Mouse (Mus musculus): ENCODE data around the gene Pla2g10. TPM values are rescaled to one million over a fixed set of nuclear protein-coding genes. Genes with fewer than 3 reads are reported as not detected.

Pla2g10 gene
- polyA plus RNA-seq, 1 experiment from 2014 or later: not detected

DNA sequence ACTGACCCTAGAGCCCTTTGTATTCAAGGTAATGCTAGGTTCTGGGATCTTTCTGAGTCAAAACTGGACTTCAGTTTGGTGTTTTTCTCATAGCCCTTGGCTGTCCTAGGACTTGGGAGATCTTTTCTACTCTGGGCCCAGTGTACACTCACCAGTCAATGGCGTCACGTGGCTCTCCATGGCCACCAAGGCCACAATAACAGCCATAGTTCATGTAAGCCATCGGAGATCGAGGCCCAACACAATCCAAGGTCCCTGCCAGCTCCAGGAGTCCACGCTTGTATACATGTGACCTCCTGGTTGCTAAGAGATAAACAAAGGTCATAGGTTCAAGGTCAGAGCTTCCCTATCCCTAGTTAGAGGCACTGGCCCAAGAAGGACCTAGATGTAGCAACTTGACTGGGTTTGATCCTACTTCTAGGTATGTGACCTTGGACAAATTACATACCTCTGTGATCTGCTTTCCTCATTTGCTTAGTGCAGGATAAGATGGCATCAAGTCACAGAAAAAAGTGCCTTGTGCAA is 2.9 kb downstream of the Pla2g10 start:
- Histone ChIP-seq H3K4me3 (replicated peaks) (no peak overlapping the region), H3K27me3 (peaks cover 5% of the 10 kb centered on the region; the same call in 1 of the 2 replicates), H3K9ac (no peak overlapping the region), H3K27ac (replicated peaks) (no peak overlapping the region), H3K9me3 (replicated peaks) (no peaks in the 10 kb centered on the region), H3K4me2 (no peak overlapping the region), H3K36me3 (replicated peaks) (no peaks in the 10 kb centered on the region), H3K4me1 (replicated peaks) (0 out of 2 replicates have a peak, but pooled peaks cover 7% of the 10 kb centered on the region)
- 66% methylated on average over 5 of the region's 5 CpGs for WGBS (ENCODE audit: insufficient replicate concordance)
- no peak for ATAC-seq (ENCODE audit: insufficient read depth)

DNA sequence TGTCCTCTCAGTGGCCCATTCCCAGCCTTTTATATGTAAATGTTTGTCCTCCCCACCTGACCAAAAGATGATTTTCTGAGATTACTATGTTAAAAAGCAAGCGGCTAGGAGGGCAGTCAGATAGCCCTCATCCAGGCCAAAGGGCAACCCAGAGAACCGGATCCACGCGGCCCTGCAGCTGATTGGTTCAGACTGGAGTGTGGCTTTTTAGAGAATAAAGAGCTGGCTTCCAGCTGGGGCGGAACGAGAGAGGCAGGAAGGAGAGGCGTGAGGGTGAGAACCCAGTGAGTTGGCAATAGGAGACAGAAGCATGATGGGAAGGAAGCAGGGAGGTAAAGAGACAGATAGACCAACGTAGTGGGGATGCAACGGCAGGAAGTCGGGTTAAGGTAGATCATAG is 7.8 kb downstream of the Pla2g10 start:
- no peak for ATAC-seq (ENCODE audit: insufficient read depth)
- Histone ChIP-seq H3K9ac (no peak overlapping the region), H3K4me1 (replicated peaks) (0 out of 2 replicates have a peak, but pooled peaks cover 4% of the 10 kb centered on the region), H3K4me2 (no peak overlapping the region), H3K9me3 (replicated peaks) (no peaks in the 10 kb centered on the region), H3K4me3 (replicated peaks) (no peak overlapping the region), H3K27ac (replicated peaks) (no peak overlapping the region), H3K27me3 (no peaks in the 10 kb centered on the region), H3K36me3 (replicated peaks) (no peaks in the 10 kb centered on the region)
- 31% methylated on average over 10 of the region's 10 CpGs for WGBS (ENCODE audit: insufficient replicate concordance)

DNA sequence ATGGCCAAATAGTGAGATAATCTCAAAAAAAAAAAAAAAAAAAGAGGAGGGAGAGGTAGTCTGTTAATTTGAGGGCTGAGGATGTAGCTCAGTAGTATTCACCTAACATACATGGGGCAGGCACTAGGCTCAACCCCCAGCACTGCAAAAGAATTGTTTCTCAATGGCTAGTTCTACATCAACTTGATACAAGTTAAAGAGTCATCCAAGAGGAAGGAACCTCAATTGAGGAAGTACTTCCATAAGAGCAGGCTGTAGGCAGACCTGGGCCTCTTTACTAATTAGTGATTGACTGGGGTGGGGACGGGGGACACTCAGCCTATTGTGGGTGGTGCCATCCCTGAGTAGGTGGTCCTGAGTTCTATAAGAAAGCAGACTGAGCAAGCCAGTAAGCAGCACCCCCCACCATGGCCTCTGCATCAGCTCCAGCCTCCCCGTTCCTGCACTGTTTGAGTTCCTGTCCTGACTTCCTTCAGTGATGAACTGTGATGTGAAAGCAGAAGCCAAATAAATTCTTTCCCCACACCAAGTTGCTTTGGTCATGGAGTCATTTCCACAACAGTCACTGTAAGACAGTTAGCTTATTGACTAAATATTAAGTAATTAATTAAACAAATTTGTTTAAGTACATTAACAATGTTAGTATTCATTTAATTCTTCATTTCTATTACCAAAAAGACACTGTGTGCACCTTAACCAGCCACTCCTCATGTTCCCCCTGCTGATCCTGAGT is 13.8 kb downstream of the Pla2g10 start:
- H3K27ac ChIP-seq (replicated peaks): no peak overlapping the region
- WGBS (ENCODE audit: insufficient replicate concordance): 39% methylated on average over 2 of the region's 2 CpGs
- no peak overlapping the region for H3K4me3 ChIP-seq (replicated peaks)
- ATAC-seq (ENCODE audit: insufficient read depth): no peak
- H3K36me3 ChIP-seq (replicated peaks): no peaks in the 10 kb centered on the region
- no peak overlapping the region for H3K4me2 ChIP-seq
- no peak overlapping the region for H3K9ac ChIP-seq
- H3K27me3 ChIP-seq: no peaks in the 10 kb centered on the region
- no peaks in the 10 kb centered on the region for H3K9me3 ChIP-seq (replicated peaks)
- no peaks in the 10 kb centered on the region for H3K4me1 ChIP-seq (replicated peaks)

DNA sequence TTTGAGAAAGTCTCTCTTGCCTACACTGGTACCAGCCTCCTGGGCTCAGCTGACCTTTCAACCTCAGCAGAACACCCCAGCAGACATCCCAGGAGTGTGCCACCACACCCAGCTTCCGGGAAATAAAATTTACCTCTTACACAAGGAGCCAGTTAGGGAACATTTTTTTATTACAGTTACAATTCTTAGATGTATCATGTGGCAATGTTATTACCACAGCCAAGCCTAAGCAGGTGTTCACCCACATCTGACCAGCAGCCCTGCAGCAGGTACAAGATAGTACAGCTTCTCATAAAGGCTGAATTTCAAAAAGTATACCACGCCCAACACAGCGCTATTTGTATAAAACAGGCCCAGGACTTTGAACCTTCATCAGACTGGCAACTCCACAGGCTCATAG is 15.9 kb downstream of the Pla2g10 start:
- Histone ChIP-seq H3K9ac (no peak overlapping the region), H3K4me1 (replicated peaks) (no peaks in the 10 kb centered on the region), H3K36me3 (replicated peaks) (no peaks in the 10 kb centered on the region), H3K4me2 (no peak overlapping the region), H3K9me3 (replicated peaks) (no peaks in the 10 kb centered on the region), H3K27me3 (no peaks in the 10 kb centered on the region), H3K4me3 (replicated peaks) (no peak overlapping the region), H3K27ac (replicated peaks) (no peak overlapping the region)
- 66% methylated on average over 3 of the region's 3 CpGs for WGBS (ENCODE audit: insufficient replicate concordance)
- ATAC-seq (ENCODE audit: insufficient read depth): no peak

DNA sequence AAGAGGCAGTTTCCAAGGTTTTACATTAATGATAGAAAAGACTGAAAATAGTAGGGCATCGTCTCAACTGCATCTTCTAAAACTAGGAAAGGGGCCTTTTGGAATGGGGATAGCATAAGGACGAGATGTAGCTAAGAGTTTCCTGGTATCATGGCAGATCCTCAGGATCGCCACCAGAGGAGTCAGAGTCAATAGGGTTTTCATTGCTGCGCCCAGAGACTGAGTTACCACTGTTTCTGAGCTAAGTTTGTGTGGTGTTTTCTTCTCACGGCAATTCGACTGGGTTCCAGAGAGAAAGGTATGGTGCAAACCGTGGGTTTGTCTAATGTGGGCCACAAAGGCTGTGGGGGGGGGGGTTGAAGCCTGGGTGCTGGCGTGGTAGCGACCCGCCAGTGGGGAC is 26.1 kb downstream of the Pla2g10 start:
- Histone ChIP-seq H3K4me3 (replicated peaks) (no peak overlapping the region), H3K27me3 (no peaks in the 10 kb centered on the region), H3K9ac (no peak overlapping the region), H3K9me3 (replicated peaks) (no peaks in the 10 kb centered on the region), H3K4me1 (replicated peaks) (no peaks in the 10 kb centered on the region), H3K36me3 (replicated peaks) (peaks cover 39% of the 10 kb centered on the region), H3K27ac (replicated peaks) (no peak overlapping the region), H3K4me2 (no peak overlapping the region)
- ATAC-seq (ENCODE audit: insufficient read depth): no peak
- 80% methylated on average over 10 of the region's 10 CpGs for WGBS (ENCODE audit: insufficient replicate concordance)

DNA sequence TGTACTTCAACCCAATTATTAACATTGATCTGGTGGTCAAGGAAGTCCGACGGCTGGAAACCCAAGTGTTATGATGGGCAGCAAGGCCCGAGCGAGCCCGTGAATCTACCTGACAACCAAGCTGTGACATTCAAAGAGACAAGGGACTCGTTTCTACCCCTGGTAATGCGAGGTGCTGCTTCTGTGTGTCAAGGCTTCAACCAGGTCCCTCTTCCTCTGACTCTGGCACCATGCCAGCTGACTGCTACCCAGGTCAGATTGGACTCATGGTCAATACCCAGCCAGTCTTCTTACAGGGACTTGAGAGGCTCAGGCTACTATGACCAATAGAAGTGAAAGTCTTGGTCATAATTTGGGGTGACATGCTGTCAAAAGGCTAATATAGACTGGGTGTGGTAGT is 28.6 kb downstream of the Pla2g10 start:
- Histone ChIP-seq H3K9me3 (replicated peaks) (no peaks in the 10 kb centered on the region), H3K4me2 (no peak overlapping the region), H3K4me3 (replicated peaks) (no peak overlapping the region), H3K9ac (no peak overlapping the region), H3K27me3 (no peaks in the 10 kb centered on the region), H3K4me1 (replicated peaks) (no peaks in the 10 kb centered on the region), H3K36me3 (replicated peaks) (peaks cover 64% of the 10 kb centered on the region), H3K27ac (replicated peaks) (no peak overlapping the region)
- ATAC-seq (ENCODE audit: insufficient read depth): no peak
- WGBS (ENCODE audit: insufficient replicate concordance): 83% methylated on average over 7 of the region's 7 CpGs

DNA sequence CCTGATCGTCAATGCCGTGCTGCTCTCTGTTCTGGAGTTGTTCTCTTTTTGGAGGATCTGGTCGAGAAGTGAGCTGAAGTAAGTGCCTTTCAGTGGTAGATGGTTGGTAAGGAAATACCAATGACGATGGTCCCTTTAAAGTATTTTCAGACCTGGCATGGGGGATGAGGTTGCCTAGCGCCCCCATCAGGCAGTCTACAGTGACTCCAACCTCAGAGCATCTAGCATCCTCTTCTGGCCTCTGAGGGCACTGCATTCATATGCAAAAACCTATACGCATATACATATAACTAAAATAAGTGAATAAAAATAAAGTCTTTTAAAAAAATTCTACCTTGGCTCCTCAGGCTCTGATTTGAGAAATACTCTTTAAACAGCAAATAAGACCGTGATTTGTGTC is 31.8 kb downstream of the Pla2g10 start:
- no peaks in the 10 kb centered on the region for H3K27me3 ChIP-seq
- no peak overlapping the region for H3K4me3 ChIP-seq (replicated peaks)
- ATAC-seq (ENCODE audit: insufficient read depth): no peak
- no peak overlapping the region for H3K27ac ChIP-seq (replicated peaks)
- peaks cover 76% of the 10 kb centered on the region for H3K36me3 ChIP-seq (replicated peaks)
- H3K4me2 ChIP-seq: no peak overlapping the region
- 78% methylated on average over 7 of the region's 7 CpGs for WGBS (ENCODE audit: insufficient replicate concordance)
- no peaks in the 10 kb centered on the region for H3K4me1 ChIP-seq (replicated peaks)
- no peaks in the 10 kb centered on the region for H3K9me3 ChIP-seq (replicated peaks)
- no peak overlapping the region for H3K9ac ChIP-seq

DNA sequence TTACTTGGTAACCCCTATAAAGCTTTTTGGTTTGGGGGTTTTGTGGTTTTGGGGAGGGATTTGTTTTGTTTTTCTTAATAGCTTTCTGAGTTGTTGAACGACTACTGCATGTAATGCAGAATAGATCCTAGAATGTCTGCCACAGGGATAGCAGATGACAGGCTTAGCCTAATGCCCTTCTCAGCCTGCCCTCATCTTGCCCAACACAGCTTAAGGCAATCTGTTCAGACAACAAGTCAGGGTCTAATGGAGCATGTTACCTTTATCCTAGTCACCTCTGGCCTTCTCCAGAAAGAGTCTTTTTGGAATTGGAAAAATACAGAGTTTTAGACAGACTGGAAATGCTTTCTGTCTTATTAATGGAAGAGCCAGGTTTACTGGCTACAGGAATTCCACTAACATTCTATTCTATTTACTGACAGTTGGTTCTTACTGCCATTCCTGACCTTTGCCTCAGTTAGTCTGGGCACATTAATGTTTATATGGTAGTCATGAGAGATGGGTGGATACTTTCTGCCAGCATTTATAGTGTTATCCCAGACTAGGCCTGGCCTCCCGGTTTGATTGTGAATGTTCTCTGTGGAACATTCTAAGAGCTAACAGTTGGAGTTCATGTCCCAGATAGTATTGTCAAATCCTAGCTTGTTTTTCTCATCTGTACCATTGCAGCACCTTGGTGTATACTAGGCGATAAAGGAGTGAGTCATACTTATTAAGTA is 52.0 kb downstream of the Pla2g10 start:
- H3K27me3 ChIP-seq: no peaks in the 10 kb centered on the region
- H3K4me3 ChIP-seq (replicated peaks): no peak overlapping the region
- peaks cover 3% of the 10 kb centered on the region; the same call in 1 of the 2 replicates for H3K4me1 ChIP-seq (replicated peaks)
- peaks cover 25% of the 10 kb centered on the region for H3K36me3 ChIP-seq (replicated peaks)
- no peak overlapping the region for H3K4me2 ChIP-seq
- 66% methylated on average over 3 of the region's 3 CpGs for WGBS (ENCODE audit: insufficient replicate concordance)
- H3K9me3 ChIP-seq (replicated peaks): no peaks in the 10 kb centered on the region
- no peak for ATAC-seq (ENCODE audit: insufficient read depth)
- H3K27ac ChIP-seq (replicated peaks): no peak overlapping the region
- no peak overlapping the region for H3K9ac ChIP-seq

DNA sequence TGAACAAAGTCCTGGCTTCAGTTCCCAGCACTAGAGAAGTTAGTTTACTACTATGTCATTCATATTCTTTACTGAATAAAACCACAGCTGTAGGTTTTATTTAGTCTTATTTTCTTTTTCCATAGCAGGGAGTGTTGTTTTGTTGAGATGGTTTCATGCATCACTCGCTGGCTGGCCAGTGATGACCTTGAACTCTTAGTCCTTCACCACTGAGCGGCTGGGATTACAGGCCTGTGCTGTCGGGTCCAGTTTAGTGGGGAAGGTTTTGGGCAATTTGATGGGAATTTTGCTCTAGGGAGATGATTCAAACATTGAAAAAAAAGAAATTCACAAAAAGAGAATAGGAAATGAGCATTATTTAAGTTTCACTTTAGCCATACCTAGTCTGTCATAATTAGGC is 56.3 kb downstream of the Pla2g10 start:
- H3K4me3 ChIP-seq (replicated peaks): no peak overlapping the region
- H3K4me1 ChIP-seq (replicated peaks): peaks cover 21% of the 10 kb centered on the region
- H3K36me3 ChIP-seq (replicated peaks): peaks cover 22% of the 10 kb centered on the region
- no peaks in the 10 kb centered on the region for H3K9me3 ChIP-seq (replicated peaks)
- no peaks in the 10 kb centered on the region for H3K27me3 ChIP-seq
- H3K27ac ChIP-seq (replicated peaks): no peak overlapping the region
- WGBS (ENCODE audit: insufficient replicate concordance): 71% methylated on average over 3 of the region's 3 CpGs
- H3K4me2 ChIP-seq: no peak overlapping the region
- no peak for ATAC-seq (ENCODE audit: insufficient read depth)
- no peak overlapping the region for H3K9ac ChIP-seq

DNA sequence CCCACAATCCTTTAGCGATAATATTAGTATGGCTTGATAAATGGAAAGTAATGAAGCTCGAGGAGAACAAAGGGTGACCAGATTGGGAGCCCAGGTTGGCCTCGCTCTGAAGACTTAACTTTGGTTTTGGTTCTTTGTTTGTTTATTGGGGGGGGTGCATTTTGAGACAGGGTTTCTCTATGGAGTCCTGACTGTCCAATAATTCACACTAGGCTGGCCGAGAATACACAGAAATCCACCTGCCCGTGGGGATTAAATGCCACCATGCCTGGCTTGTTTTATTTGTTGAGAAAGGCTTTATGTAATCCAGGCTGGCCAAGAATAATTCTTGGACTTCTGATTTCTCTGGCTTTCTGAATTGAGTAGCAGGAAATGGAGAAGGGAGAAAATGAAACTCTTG is 57.7 kb downstream of the Pla2g10 start:
- Histone ChIP-seq H3K4me1 (replicated peaks) (peaks cover 35% of the 10 kb centered on the region), H3K9ac (no peak overlapping the region), H3K4me2 (peak overlapping the region; percentile 92), H3K36me3 (replicated peaks) (peaks cover 20% of the 10 kb centered on the region), H3K9me3 (replicated peaks) (no peaks in the 10 kb centered on the region), H3K27ac (replicated peaks) (peak overlapping the region; percentile 89; the same call in 1 of the 2 replicates), H3K27me3 (no peaks in the 10 kb centered on the region), H3K4me3 (replicated peaks) (peak overlapping the region; percentile 94)
- ATAC-seq (ENCODE audit: insufficient read depth): no peak
- WGBS (ENCODE audit: insufficient replicate concordance): 72% methylated on average over 5 of the region's 5 CpGs

DNA sequence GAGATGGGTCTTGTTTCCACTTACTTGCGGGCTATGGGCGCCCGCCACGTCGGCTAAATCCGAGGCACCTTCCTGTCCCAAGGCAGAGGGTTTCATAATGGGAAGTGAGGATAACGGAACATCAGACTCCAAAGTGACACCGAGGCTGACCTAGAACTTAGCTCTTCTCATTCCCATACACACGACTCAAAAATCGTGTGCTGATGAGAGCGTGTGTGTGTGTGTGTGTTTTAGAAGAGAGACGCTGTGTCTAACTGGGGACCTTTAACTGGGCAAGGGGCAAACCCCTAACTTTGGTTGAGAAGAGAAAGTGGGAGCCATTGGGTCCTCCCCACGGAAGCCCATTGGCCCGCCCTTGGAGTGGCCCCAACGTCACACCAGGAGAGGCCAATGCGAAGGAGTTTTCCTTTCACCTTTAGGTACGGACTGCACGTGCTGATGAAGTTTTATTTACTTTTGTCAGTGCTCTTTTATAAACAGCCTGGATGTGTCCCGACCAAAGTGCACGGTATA is 58.3 kb downstream of the Pla2g10 start:
- peaks cover 13% of the 10 kb centered on the region for H3K36me3 ChIP-seq (replicated peaks)
- H3K4me1 ChIP-seq (replicated peaks): peaks cover 39% of the 10 kb centered on the region
- H3K4me3 ChIP-seq (replicated peaks): peak overlapping the region; percentile 94
- under 1% methylated on average over 20 of the region's 20 CpGs for WGBS (ENCODE audit: insufficient replicate concordance)
- H3K9me3 ChIP-seq (replicated peaks): no peaks in the 10 kb centered on the region
- peak overlapping the region; percentile 88 for H3K9ac ChIP-seq
- peak overlapping the region; percentile 92 for H3K4me2 ChIP-seq
- no peaks in the 10 kb centered on the region for H3K27me3 ChIP-seq
- peak overlapping the region; percentile 89 for H3K27ac ChIP-seq (replicated peaks)
- ATAC-seq (ENCODE audit: insufficient read depth): peak; percentile 71

All from liver, embryonic 15.5 days (tissue).